Comparison of ENCODE assay signal across 49 mouse cellular contexts in genomic region chr17:57145115-57145514, GRCm38 (mm10). TPM values are rescaled to one million over a fixed set of nuclear protein-coding genes. Genes with fewer than 3 reads are reported as not detected.
"Had no signal": no experiment of that assay in that cellular context is flagged by ENCODE, and none has a peak within 500 bp of the region (broad histone marks: within the 10 kb centered on the region; RNA-seq: fewer than 3 reads in every experiment).

No protein-coding gene starts in this region.

- DNase-seq: heart, postnatal 10 days; heart, postnatal 14 days; heart, postnatal 36 days; heart, postnatal 4 days; kidney, adult 11 months; kidney, adult 18-20 months; kidney, adult 2 months; kidney, adult 8-10 months; kidney, adult 9 months; kidney, postnatal 10 days; kidney, postnatal 14 days; kidney, postnatal 25 days; kidney, postnatal 36 days; kidney, postnatal 4 days; layer of hippocampus, adult 9-11 months; layer of hippocampus, postnatal 36 days had no signal

- H3K36me3 ChIP-seq: heart, embryonic 10.5 days; heart, embryonic 12.5 days; heart, embryonic 13.5 days; heart, embryonic 15.5 days; hindbrain, embryonic 10.5 days; hindbrain, embryonic 12.5 days; hindbrain, embryonic 13.5 days; hindbrain, embryonic 15.5 days; intestine, embryonic 15.5 days; kidney, embryonic 15.5 days had no signal

- H3K27ac ChIP-seq: heart, embryonic 10.5 days; heart, embryonic 13.5 days; heart, embryonic 15.5 days; hindbrain, embryonic 10.5 days; hindbrain, embryonic 12.5 days; hindbrain, embryonic 13.5 days; hindbrain, embryonic 14.5 days; hindbrain, embryonic 15.5 days; intestine, embryonic 15.5 days; kidney, embryonic 15.5 days; kidney, postnatal 0 days; layer of hippocampus, adult 2 months; left cerebral cortex, adult 2 months had no signal

- ATAC-seq: hindbrain, embryonic 16.5 days; inflammation-experienced regulatory T-cells, adult 6 months; intestine, embryonic 15.5 days; intestine, embryonic 16.5 days; intestine, postnatal 0 days had no signal

- H3K9ac ChIP-seq: heart, embryonic 12.5 days; heart, embryonic 13.5 days; heart, embryonic 15.5 days; hindbrain, embryonic 12.5 days; hindbrain, embryonic 13.5 days; hindbrain, embryonic 14.5 days; hindbrain, embryonic 15.5 days; intestine, embryonic 15.5 days; kidney, embryonic 15.5 days had no signal

- H3K4me3 ChIP-seq: heart, embryonic 10.5 days; heart, embryonic 12.5 days; heart, embryonic 13.5 days; heart, embryonic 15.5 days; hindbrain, embryonic 10.5 days; hindbrain, embryonic 12.5 days; hindbrain, embryonic 13.5 days; hindbrain, embryonic 15.5 days; intestine, embryonic 15.5 days; kidney, embryonic 15.5 days; layer of hippocampus, adult 2 months; left cerebral cortex, adult 2 months had no signal

- H3K4me2 ChIP-seq: heart, embryonic 11.5 days; heart, embryonic 12.5 days; heart, embryonic 13.5 days; heart, embryonic 15.5 days; hindbrain, embryonic 12.5 days; hindbrain, embryonic 13.5 days; hindbrain, embryonic 14.5 days; hindbrain, embryonic 15.5 days; intestine, embryonic 15.5 days; kidney, embryonic 15.5 days had no signal

- H3K9me3 ChIP-seq: heart, embryonic 10.5 days; heart, embryonic 12.5 days; heart, embryonic 13.5 days; heart, embryonic 15.5 days; hindbrain, embryonic 10.5 days; hindbrain, embryonic 12.5 days; hindbrain, embryonic 13.5 days; hindbrain, embryonic 15.5 days; intestine, embryonic 15.5 days; kidney, embryonic 15.5 days had no signal

- H3K4me1 ChIP-seq: heart, embryonic 12.5 days had no signal

RNA-seq across cellular contexts. Expression of gene Cd70, which starts 4.5 kb away (rescaled TPM):
- total RNA-seq: heart, postnatal 10 days; heart, postnatal 14 days; heart, postnatal 25 days; heart, postnatal 36 days; heart, postnatal 4 days; hematopoietic stem cell, adult 5-6 weeks; layer of hippocampus, adult 2 months; left cerebral cortex, adult 18-20 months had no signal
- polyA plus RNA-seq: heart, embryonic 10.5 days; heart, embryonic 11.5 days; heart, embryonic 12.5 days; heart, embryonic 13.5 days; heart, embryonic 14.5 days; heart, embryonic 15.5 days; heart, postnatal 0 days; hindbrain, embryonic 12.5 days; intestine, embryonic 14.5 days; intestine, embryonic 16.5 days; intestine, postnatal 0 days; kidney, embryonic 14.5 days; kidney, embryonic 16.5 days; kidney, postnatal 0 days had no signal

RNA-seq across cellular contexts. Expression of gene Tnfsf14, which starts 48.9 kb away (rescaled TPM):
- total RNA-seq: heart, postnatal 10 days; heart, postnatal 25 days; heart, postnatal 36 days; heart, postnatal 4 days; layer of hippocampus, adult 18-20 months; layer of hippocampus, adult 2 months; layer of hippocampus, adult 8-10 months; layer of hippocampus, postnatal 10 days; layer of hippocampus, postnatal 14 days; layer of hippocampus, postnatal 25 days; layer of hippocampus, postnatal 36 days; left cerebral cortex, adult 18-20 months; left cerebral cortex, adult 2 months; left cerebral cortex, adult 8-10 months had no signal
- polyA plus RNA-seq: heart, embryonic 14.5 days; heart, embryonic 15.5 days; heart, postnatal 0 days; hindbrain, embryonic 12.5 days; hindbrain, embryonic 16.5 days; intestine, embryonic 14.5 days; kidney, embryonic 14.5 days had no signal
